Mouse (Mus musculus): ENCODE data around the gene Mrps18c.

Mrps18c gene

GRCm38 (mm10) chr5:100828701-100829100 is 30.3 kb downstream of the Mrps18c start:
- no peak for DNase-seq

GRCm38 (mm10) chr5:100832680-100833079 is 34.3 kb downstream of the Mrps18c start:
- no peak for DNase-seq

- no peak for DNase-seq
These were observed 35.4 kb downstream of the Mrps18c start for GRCm38 (mm10) chr5:100833841-100834240.

- no peak for DNase-seq
These were observed 37.6 kb downstream of the Mrps18c start for GRCm38 (mm10) chr5:100835862-100836538.

- no peak for DNase-seq
These were observed 39.5 kb downstream of the Mrps18c start for GRCm38 (mm10) chr5:100837907-100838306.

GRCm38 (mm10) chr5:100844485-100844884 is 46.1 kb downstream of the Mrps18c start:
- no peak for DNase-seq

GRCm38 (mm10) chr5:100845485-100845847 is 47.0 kb downstream of the Mrps18c start, which contains the start of gene Gpat3:
TSS of gene Gpat3 (plus strand) at chr5:100845713.
- DNase-seq = peak; percentile 48 to 55

- DNase-seq = peak; percentile 76 to 78
These were observed 47.6 kb downstream of the Mrps18c start for GRCm38 (mm10) chr5:100845848-100846598.

GRCm38 (mm10) chr5:100846599-100846920 is 48.1 kb downstream of the Mrps18c start:
- no peak for DNase-seq

- no peak for DNase-seq
These were observed 48.7 kb downstream of the Mrps18c start for GRCm38 (mm10) chr5:100847143-100847542.

- no peak for DNase-seq
These were observed 55.5 kb downstream of the Mrps18c start for GRCm38 (mm10) chr5:100853963-100854362.

All from B cell, adult 2 months (primary cell).